Mouse (Mus musculus) G1E-ER4 (cell line): ENCODE results near the gene Ralbp1. TPM values are rescaled to one million over a fixed set of nuclear protein-coding genes. Genes with fewer than 3 reads are reported as not detected.

Source experiments
- GATA1 ChIP-seq: IDR thresholded peaks from one replicate; pipeline ENCODE4 v1.8.0; 2012; ENCODE audit warnings: low read length, inconsistent platforms
- polyA plus RNA-seq: library from polyadenylated mRNA; stranded (reverse); fragments of >175 nt; gene quantifications from 2 replicates; pipeline ENCODE4 v1.2.3, GENCODE M21; 2012

Gene Ralbp1
- polyA plus RNA-seq: 75.0 and 113 TPM in 2 replicates

- TF ChIP-seq GATA1: no peak
Observed at GRCm38 (mm10) chr17:65885697-65886529, at the start of gene Ralbp1. TSS of gene Ralbp1 (minus strand) at chr17:65885798.

- TF ChIP-seq GATA1: no peak
Observed at GRCm38 (mm10) chr17:65933741-65934140, 48.1 kb upstream of the Ralbp1 start.

DNA sequence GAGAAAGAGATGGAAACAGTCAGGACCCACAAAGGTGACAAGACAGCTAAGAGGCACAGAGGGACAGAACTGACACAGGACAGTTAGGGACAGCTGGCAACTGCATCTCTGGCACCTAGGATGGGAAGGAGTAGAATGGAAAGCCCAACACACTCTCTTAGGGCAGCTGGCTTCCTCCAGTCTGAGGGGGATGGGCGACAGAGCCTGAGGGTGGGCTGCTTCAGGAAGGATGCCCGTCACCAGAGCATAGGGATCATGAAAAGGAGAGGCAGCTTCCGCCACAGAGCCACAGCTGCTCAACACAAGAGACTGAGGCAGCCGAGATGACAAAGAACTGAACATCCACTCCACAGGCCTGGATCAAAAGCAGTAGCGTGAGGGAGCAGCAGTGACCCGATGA is 45.9 kb upstream of the Ralbp1 start:
- TF ChIP-seq GATA1: no peak

- no peak for TF ChIP-seq GATA1
Observed at GRCm38 (mm10) chr17:65930960-65931359, 45.4 kb upstream of the Ralbp1 start.

- no peak for TF ChIP-seq GATA1
Observed at GRCm38 (mm10) chr17:65930158-65930826, 44.7 kb upstream of the Ralbp1 start.

DNA sequence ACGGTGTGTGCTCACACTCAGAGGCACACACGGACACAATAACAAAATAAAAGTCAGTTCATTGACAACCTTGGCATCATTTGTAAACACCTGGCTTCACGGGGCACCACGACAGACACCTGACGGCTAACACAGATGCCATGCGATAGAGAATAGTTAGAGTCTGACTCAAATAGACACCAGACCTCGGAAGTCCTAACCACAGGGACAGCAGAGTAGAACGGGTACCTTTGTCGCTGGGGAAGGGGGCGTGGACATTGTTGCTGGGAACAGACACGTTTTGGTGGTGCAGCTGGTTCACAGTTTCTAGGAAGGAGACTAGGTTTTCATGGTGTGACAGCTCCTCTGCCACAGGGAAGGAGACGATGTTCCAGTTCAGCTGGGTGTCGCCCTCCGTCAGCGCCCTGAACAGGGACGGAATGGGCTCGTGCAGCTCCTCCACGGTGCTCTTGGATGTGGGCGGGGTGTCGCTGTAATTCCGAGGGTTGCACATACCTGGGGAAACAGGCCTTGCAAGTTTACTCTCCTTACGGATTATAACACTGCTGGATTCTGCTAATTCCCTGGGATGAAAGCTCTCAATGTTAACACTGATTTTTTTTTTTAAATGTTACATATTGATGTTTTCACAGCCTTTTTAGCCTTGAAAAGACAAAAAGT is 43.9 kb upstream of the Ralbp1 start:
- TF ChIP-seq GATA1: no peak

DNA sequence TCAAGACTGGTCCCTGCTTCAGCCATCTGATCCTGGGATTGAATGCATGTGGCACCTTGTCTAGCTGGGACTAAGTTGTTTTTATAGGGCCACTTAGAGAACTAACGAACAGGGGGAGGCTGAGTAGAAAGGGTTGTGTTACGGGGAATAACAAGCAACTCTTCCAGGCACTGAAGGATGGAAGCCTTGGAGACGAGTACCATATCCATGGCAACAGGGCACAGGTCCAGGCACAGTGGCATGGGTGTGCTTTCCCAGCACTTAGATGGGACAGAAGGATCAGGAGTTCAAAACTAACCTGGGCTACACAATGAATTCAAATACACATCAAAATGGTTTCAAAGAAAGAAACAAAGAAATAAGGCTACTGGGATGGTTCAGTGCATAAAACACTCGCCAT is 41.5 kb upstream of the Ralbp1 start:
- no peak for TF ChIP-seq GATA1

- no peak for TF ChIP-seq GATA1
Observed at GRCm38 (mm10) chr17:65924218-65924617, 38.6 kb upstream of the Ralbp1 start.

DNA sequence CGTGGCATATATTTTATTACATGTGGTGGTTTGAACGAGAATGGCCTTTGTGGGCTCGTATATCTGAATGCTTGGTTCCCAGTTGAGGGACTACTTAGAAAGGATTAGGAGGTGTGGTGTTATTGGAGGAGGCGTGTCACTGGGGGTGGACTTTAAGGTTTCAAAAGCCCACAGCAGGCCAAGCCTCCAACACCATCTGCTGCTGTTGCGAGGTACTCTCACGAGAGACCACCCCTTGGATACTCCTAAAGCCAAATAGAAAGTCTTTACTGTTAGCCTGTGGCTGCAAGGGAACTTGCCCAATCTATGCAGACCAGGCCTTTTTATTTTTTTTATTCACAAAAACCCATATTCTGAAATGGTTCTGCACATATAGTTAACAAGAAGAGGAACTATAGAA is 36.4 kb upstream of the Ralbp1 start:
- TF ChIP-seq GATA1: no peak

GRCm38 (mm10) chr17:65919235-65919634 is 33.6 kb upstream of the Ralbp1 start:
- no peak for TF ChIP-seq GATA1

DNA sequence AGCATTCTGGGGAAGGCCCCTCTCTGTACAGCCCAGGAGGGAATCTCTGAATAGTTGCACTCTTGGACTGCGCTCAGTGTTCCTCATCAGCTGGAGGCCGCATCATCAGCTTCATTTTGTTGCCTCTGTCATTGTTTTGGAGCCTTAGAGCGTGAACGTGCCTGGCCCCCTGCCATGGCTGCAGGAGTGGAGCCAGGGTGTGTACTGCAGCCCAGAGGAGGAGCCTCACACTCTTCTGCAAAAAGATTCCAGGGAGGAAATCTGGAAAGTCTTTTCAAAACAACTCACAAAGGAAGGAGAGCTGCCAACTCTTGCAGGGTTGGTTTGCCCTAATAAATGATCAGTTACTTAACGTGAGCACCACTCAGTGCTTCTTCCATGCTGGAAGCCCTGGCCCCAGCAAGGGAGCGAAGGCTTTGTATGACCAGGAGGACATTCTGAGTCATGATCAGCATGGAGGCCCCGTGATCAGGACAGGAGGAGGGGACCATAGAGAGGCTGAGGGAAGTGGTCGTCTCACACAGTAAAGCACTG is 30.6 kb upstream of the Ralbp1 start:
- no peak for TF ChIP-seq GATA1

DNA sequence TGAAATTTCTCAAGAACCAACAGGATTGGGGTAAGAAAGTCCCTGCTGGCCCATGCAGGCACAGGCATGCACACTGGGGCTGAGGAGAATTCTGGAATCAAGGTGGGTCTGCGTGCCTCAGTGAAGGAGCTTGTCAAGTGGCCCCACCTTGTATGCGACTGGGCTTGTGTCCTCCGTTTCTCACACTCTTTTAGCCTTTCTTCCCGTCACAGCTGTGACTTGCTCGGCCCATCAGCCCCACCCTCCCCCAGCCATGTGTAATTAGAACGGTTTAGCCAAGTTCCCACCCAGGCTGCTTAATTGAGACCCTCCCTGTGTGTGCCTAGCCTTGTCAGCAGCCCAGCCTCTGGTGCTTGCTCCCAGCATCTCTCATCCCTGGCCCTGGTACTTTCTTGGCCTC is 28.5 kb upstream of the Ralbp1 start:
- TF ChIP-seq GATA1: no peak

- no peak for TF ChIP-seq GATA1
Observed at GRCm38 (mm10) chr17:65912202-65912601, 26.6 kb upstream of the Ralbp1 start.

DNA sequence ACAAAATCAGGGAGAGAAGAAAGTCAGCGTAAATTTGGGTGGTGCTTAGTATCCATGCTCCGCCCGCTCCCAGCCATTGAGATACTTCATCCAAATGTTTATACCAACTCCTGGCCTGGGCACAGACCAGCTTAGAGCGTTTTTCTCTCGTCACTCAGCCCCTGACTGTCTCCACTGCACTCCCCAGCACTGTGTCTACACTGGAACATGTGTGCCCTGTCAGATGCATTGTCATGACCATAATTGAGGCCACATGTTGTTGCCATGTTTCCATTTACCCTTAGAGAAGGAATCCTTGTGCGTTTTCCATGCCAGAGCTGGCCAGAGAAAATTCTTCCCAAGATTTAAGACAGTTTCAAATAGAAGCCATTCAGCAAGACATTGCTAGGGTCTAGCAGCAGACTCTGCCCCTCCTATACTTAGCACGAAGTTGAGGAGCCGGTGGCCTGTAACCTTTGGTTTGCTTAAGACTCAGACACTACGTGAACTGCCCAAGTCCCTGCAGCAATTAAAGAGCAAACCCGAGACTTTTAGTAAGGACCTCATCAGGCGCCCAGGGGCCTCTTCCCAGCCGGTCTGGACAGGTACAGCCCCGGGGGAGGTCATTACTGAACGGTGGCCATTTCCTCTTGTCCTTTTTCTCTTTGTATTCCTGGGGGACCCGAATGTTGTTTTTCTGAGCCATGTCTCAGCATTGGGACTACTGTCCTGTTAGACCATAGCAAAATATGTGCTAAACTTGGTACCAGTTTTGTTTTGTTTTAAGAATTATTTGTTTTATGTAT is 25.9 kb upstream of the Ralbp1 start:
- no peak for TF ChIP-seq GATA1

- no peak for TF ChIP-seq GATA1
Observed at GRCm38 (mm10) chr17:65908270-65908669, 22.7 kb upstream of the Ralbp1 start.
